Mouse (Mus musculus): ENCODE measurements at regions not wholly inside any gene's neighbourhood (a gene's known extent, or its start where the extent isn't known, plus 50 kb on each side); places are given as distances from the start of the nearest gene placed in this dataset.

- TF ChIP-seq EP300 (IDR thresholded peaks at IDR 0.05; ENCODE audit: insufficient read depth, low read depth, low read length) (no peak), CTCF (IDR thresholded peaks at IDR 0.05; ENCODE audit: low read depth, low read length) (no peak)
These were observed 142.8 kb upstream of the Cdh20 start for GRCm38 (mm10) chr1:104625528-104625927.

Data from ES-Bruce4 (cell line).